ENCODE assay signal across 19 mouse cellular contexts in the genomic region with DNA sequence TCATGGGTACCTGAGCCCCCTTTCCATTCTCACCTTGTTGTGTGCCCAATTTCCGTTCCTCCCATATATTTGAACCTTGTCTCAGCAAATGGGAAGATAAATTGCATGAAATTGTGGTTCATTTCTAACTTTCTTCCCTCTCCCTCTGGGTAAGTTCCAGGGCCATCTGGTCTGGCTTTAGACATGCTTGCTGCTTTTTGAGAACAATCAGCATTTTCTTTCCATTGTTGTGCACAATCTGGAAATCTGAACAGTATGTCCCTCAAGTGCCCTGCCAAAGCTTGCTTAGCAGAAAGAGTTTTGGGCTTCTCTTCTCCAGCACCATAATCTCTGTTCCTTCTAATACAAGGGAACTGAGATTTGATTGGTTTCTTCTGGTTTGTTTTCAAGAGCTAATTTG. TPM values are rescaled to one million over a fixed set of nuclear protein-coding genes. Genes with fewer than 3 reads are reported as not detected.
DNase-seq lines count a peak whose midpoint lies in the region; TF ChIP-seq lines count a peak whose summit lies in the region.
"Had no signal": no experiment of that assay in that cellular context is flagged by ENCODE, and none has a peak within 500 bp of the region (broad histone marks: within the 10 kb centered on the region; RNA-seq: fewer than 3 reads in every experiment).

No protein-coding gene starts in this region.

- WGBS in heart, embryonic 10.5 days: 56% methylated on average over 1 of the region's 1 CpGs
- WGBS in midbrain, embryonic 10.5 days: 60% methylated on average over 1 of the region's 1 CpGs

- dilution Hi-C loops in CH12.LX (cut with MboI; ENCODE audit: extremely low pct_ligation_motif_present, extremely low pct_unique_long_range_greater_than_20kb, low sequenced_read_pairs): no loop called here

- H3K36me3 ChIP-seq in heart, embryonic 10.5 days: no peaks in the 10 kb centered on the region
- H3K36me3 ChIP-seq in CH12.LX (replicated peaks in 1 of 2; ENCODE audit: control insufficient read depth in 1 of 2, insufficient read depth in 1 of 2, low read length in 1 of 2): no peaks in the 10 kb centered on the region
- H3K36me3 ChIP-seq in midbrain, embryonic 10.5 days: no peaks in the 10 kb centered on the region
- H3K36me3 ChIP-seq: embryonic facial prominence, embryonic 13.5 days; heart, embryonic 15.5 days; neural tube, embryonic 15.5 days; stomach, embryonic 15.5 days had no signal

- H3K4me1 ChIP-seq in heart, embryonic 10.5 days: no peaks in the 10 kb centered on the region
- H3K4me1 ChIP-seq in CH12.LX (ENCODE audit: control insufficient read depth in 1 of 2, insufficient read depth in 2 of 2): peaks cover 0 to 10% of the 10 kb centered on the region in 2 experiments; a peak in 2 of 4 replicates
- H3K4me1 ChIP-seq in midbrain, embryonic 10.5 days: peaks cover 7% of the 10 kb centered on the region; the same call in 1 of the 2 replicates
- H3K4me1 ChIP-seq: embryonic facial prominence, embryonic 13.5 days; heart, embryonic 15.5 days; neural tube, embryonic 15.5 days; stomach, embryonic 15.5 days had no signal

- no peak for TF ChIP-seq POLR2A in CH12.LX (IDR thresholded peaks at IDR 0.05; ENCODE audit: low read depth, low read length)

- H3K9me3 ChIP-seq in heart, embryonic 10.5 days: no peaks in the 10 kb centered on the region
- no peaks in the 10 kb centered on the region for H3K9me3 ChIP-seq in CH12.LX (replicated peaks; ENCODE audit: low read length)
- no peaks in the 10 kb centered on the region for H3K9me3 ChIP-seq in midbrain, embryonic 10.5 days (replicated peaks)
- H3K9me3 ChIP-seq: embryonic facial prominence, embryonic 13.5 days; heart, embryonic 15.5 days; neural tube, embryonic 15.5 days; stomach, embryonic 15.5 days had no signal

- no peak overlapping the region for H3K9ac ChIP-seq in CH12.LX (ENCODE audit: insufficient read depth, low read depth)
- H3K9ac ChIP-seq: embryonic facial prominence, embryonic 13.5 days; heart, embryonic 15.5 days; neural tube, embryonic 15.5 days; stomach, embryonic 15.5 days had no signal

- H3K27me3 ChIP-seq in heart, embryonic 10.5 days (ENCODE audit: insufficient read depth, poor library complexity, severe bottlenecking): no peaks in the 10 kb centered on the region
- H3K27me3 ChIP-seq in CH12.LX (replicated peaks): no peaks in the 10 kb centered on the region
- no peaks in the 10 kb centered on the region for H3K27me3 ChIP-seq in midbrain, embryonic 10.5 days (ENCODE audit: low read depth, poor library complexity, severe bottlenecking)
- H3K27me3 ChIP-seq: embryonic facial prominence, embryonic 13.5 days; heart, embryonic 15.5 days; neural tube, embryonic 15.5 days; stomach, embryonic 15.5 days had no signal

- TF ChIP-seq CTCF in CH12.LX (conservative IDR thresholded peaks at IDR 0.05 in 1 of 2, IDR thresholded peaks at IDR 0.05 in 1 of 2; ENCODE audit: low read depth in 2 of 2, low read length in 2 of 2): no peak

- H3K79me2 ChIP-seq in CH12.LX (replicated peaks; ENCODE audit: control insufficient read depth, extremely low read depth, insufficient read depth, poor library complexity, severe bottlenecking): no peaks in the 10 kb centered on the region

- no peak overlapping the region for H3K27ac ChIP-seq in heart, embryonic 10.5 days
- H3K27ac ChIP-seq in CH12.LX (ENCODE audit: insufficient read depth, low read depth): no peak overlapping the region
- no peak overlapping the region for H3K27ac ChIP-seq in midbrain, embryonic 10.5 days (replicated peaks)
- H3K27ac ChIP-seq: embryonic facial prominence, embryonic 13.5 days; heart, embryonic 15.5 days; neural tube, embryonic 15.5 days; stomach, embryonic 15.5 days had no signal

- no peak overlapping the region for H3K4me3 ChIP-seq in heart, embryonic 10.5 days
- H3K4me3 ChIP-seq in CH12.LX (replicated peaks in 1 of 3; ENCODE audit: low read depth in 2 of 3, low read length in 2 of 3, poor library complexity in 1 of 3): no peak overlapping the region
- no peak overlapping the region for H3K4me3 ChIP-seq in midbrain, embryonic 10.5 days
- H3K4me3 ChIP-seq: embryonic facial prominence, embryonic 13.5 days; heart, embryonic 15.5 days; neural tube, embryonic 15.5 days; stomach, embryonic 15.5 days had no signal

- no peak overlapping the region for H3K4me2 ChIP-seq in CH12.LX (ENCODE audit: insufficient read depth, low read depth, poor library complexity, severe bottlenecking)
- H3K4me2 ChIP-seq: embryonic facial prominence, embryonic 13.5 days; heart, embryonic 15.5 days; liver, embryonic 11.5 days; midbrain, embryonic 11.5 days; neural tube, embryonic 15.5 days; stomach, embryonic 15.5 days had no signal

- no peak for TF ChIP-seq EP300 in CH12.LX (IDR thresholded peaks at IDR 0.05; ENCODE audit: low read length)

- no peak for TF ChIP-seq RAD21 in CH12.LX (IDR thresholded peaks at IDR 0.05; ENCODE audit: low read depth, low read length)

- DNase-seq in cerebellum, adult 18-20 months: peak; percentile 19 to 35
- no peak for DNase-seq in cerebellum, postnatal 14 days
- peak; percentile 2 to 11 for DNase-seq in heart, adult 9 months (ENCODE audit: low spot score in 2 of 2)
- no peak for DNase-seq in heart, embryonic 10.5 days (ENCODE audit: low spot score)
- peak; percentile 7 for DNase-seq in CH12.LX (ENCODE audit: extremely low read depth)
- peak; percentile 34 for DNase-seq in gastrocnemius, postnatal 25 days
- no peak for DNase-seq in kidney, postnatal 36 days
- DNase-seq in midbrain, embryonic 10.5 days (ENCODE audit: low spot score): no peak
- DNase-seq: adrenal gland, adult 2 months; retina, postnatal 1 day; spleen, adult 18-20 months; thymus, postnatal 14 days had no signal

- in situ Hi-C loops in CH12.LX (cut with MboI; ENCODE audit: low pct_ligation_motif_present, low pct_unique_long_range_greater_than_20kb, low sequenced_read_pairs): no loop called here

TF ChIP-seq in CH12.LX, 34 proteins besides CTCF, POLR2A, EP300 and RAD21:
- TF ChIP-seq SMC3 (IDR thresholded peaks at IDR 0.05; ENCODE audit: low read depth, low read length): no peak
- TF ChIP-seq UBTF (IDR thresholded peaks at IDR 0.05; ENCODE audit: low read depth, low read length): no peak
- TF ChIP-seq CHD1 (IDR thresholded peaks at IDR 0.05; ENCODE audit: low read depth, low read length): no peak
- no peak for TF ChIP-seq ZNF384 (IDR thresholded peaks at IDR 0.05; ENCODE audit: low read depth, low read length)
- TF ChIP-seq NELFE (IDR thresholded peaks at IDR 0.05; ENCODE audit: low read depth, low read length): no peak
- TF ChIP-seq BHLHE40 (IDR thresholded peaks at IDR 0.05; ENCODE audit: low read depth, low read length): no peak
- no peak for TF ChIP-seq MYC (IDR thresholded peaks at IDR 0.05; ENCODE audit: low read depth, low read length)
- TF ChIP-seq MAFK (IDR thresholded peaks at IDR 0.05; ENCODE audit: insufficient replicate concordance, low read length): no peak
- no peak for TF ChIP-seq USF2 (conservative IDR thresholded peaks at IDR 0.05; ENCODE audit: low read depth, low read length)
- no peak for TF ChIP-seq USF1 (IDR thresholded peaks at IDR 0.05; ENCODE audit: low read depth, low read length)
- TF ChIP-seq PAX5 (IDR thresholded peaks at IDR 0.05; ENCODE audit: low read length): no peak
- no peak for TF ChIP-seq ELF1 (IDR thresholded peaks at IDR 0.05; ENCODE audit: low read depth, low read length)
- TF ChIP-seq GABPA (IDR thresholded peaks at IDR 0.05; ENCODE audit: insufficient replicate concordance, low read depth, low read length): no peak
- no peak for TF ChIP-seq CHD2 (IDR thresholded peaks at IDR 0.05; ENCODE audit: low read length)

RNA-seq across cellular contexts. Expression of a gene that starts 53.7 kb away (rescaled TPM):
- polyA plus RNA-seq in heart, embryonic 10.5 days (2016; fragmentation: Nextera tagmentation; extraction: Ambion mirVana): 1.9 and 4.4 TPM in 2 replicates
- total RNA-seq in CH12.LX (2012; rRNA removed) (not detected in 2 replicates), CH12.LX (2014; rRNA removed) (not detected in 2 replicates)
- not detected in 2 replicates for polyA plus RNA-seq in CH12.LX (2012; ENCODE audit: insufficient read length, low read depth)
- total RNA-seq in gastrocnemius, postnatal 25 days (2021): 1 to 10 TPM; 5.7 to 8.1 TPM
- 3.0 and 5.5 TPM in 2 replicates for polyA plus RNA-seq in midbrain, embryonic 10.5 days (2016; fragmentation: Nextera tagmentation; extraction: Ambion mirVana)
- polyA plus RNA-seq: inflammation-experienced regulatory T-cells, adult 6 months had no signal

Comparison
In these comparisons a context has a peak if more than half of its experiments do, and no peak if none do; other contexts are left out.
1. DNase-seq: peak in cerebellum, adult 18-20 months (2 of 2), heart, adult 9 months (2 of 2), CH12.LX (single experiment) and gastrocnemius, postnatal 25 days (single experiment); none in cerebellum, postnatal 14 days (0 of 2), heart, embryonic 10.5 days (single experiment), kidney, postnatal 36 days (0 of 2) and midbrain, embryonic 10.5 days (single experiment).